Mouse (Mus musculus) midbrain, postnatal 0 days (tissue): ENCODE data around the gene Flywch2. TPM values are rescaled to one million over a fixed set of nuclear protein-coding genes. Genes with fewer than 3 reads are reported as not detected.

Experiments used
- ATAC-seq: fragments of 200-750 bp; cut with Nextera tagmentation; 2 replicates; pipeline ENCODE4 v1.8.0; 2017; ENCODE audit warnings: moderate number of reproducible peaks, mild to moderate bottlenecking, moderate TSS enrichment, moderate library complexity; ENCODE audit not compliant: low FRiP score
- DNase-seq: peaks from one replicate; pipeline ENCODE4 v3.0.0-alpha.2; 2015; ENCODE audit warnings: low spot score
- H3K27ac ChIP-seq: fragments of 300-500 bp; sonication (generic); 2 replicates; pipeline ENCODE4 v1.5.1; 2014; ENCODE audit warnings: low read depth, mild to moderate bottlenecking, low read length, mixed read lengths
- H3K27me3 ChIP-seq: fragments of 300-500 bp; sonication (generic); 2 replicates; pipeline ENCODE4 v1.6.1; 2014; ENCODE audit warnings: low read length, control low read depth, mixed read lengths; ENCODE audit not compliant: insufficient read depth
- H3K36me3 ChIP-seq: fragments of 300-500 bp; sonication (generic); 2 replicates; pipeline ENCODE4 v1.6.1; 2014; ENCODE audit warnings: low read length, control low read depth, mixed read lengths; ENCODE audit not compliant: insufficient read depth
- H3K4me1 ChIP-seq: fragments of 300-500 bp; sonication (generic); 2 replicates; pipeline ENCODE4 v1.6.1; 2014; ENCODE audit warnings: mild to moderate bottlenecking, control low read depth, antibody characterized with exemption, low read length, mixed read lengths; ENCODE audit not compliant: insufficient read depth
- H3K4me2 ChIP-seq: fragments of 300-500 bp; sonication (generic); 2 replicates; pipeline ENCODE4 v1.6.1; 2014; ENCODE audit warnings: low read depth, mild to moderate bottlenecking, low read length, mixed read lengths; ENCODE audit not compliant: poor library complexity, severe bottlenecking
- H3K4me3 ChIP-seq: fragments of 300-500 bp; sonication (generic); 2 replicates; pipeline ENCODE4 v1.5.1; 2014; ENCODE audit warnings: low read depth, mild to moderate bottlenecking, low read length, moderate library complexity
- H3K9ac ChIP-seq: fragments of 300-500 bp; sonication (generic); replicated peaks from 2 replicates; pipeline ENCODE4 v1.6.1; 2014; ENCODE audit warnings: mild to moderate bottlenecking, low read length, moderate library complexity, mixed read lengths; ENCODE audit not compliant: poor library complexity, severe bottlenecking
- H3K9me3 ChIP-seq: fragments of 300-500 bp; sonication (generic); 2 replicates; pipeline ENCODE4 v1.6.1; 2016; ENCODE audit warnings: low read length, control low read depth
- CTCF ChIP-seq: IDR thresholded peaks from 2 replicates; pipeline ENCODE4 v1.5.1; 2016; ENCODE audit warnings: antibody characterized with exemption, mild to moderate bottlenecking
- WGBS: fragments of 180-500 bp; shearing (Covaris S2); extraction: QIAGEN DNeasy Blood & Tissue Kit; methylation state at CpG from one replicate; pipeline ENCODE4 v1.1.7; 2014; 5-methylcytosine and 5-hydroxymethylcytosine counted together
- polyA plus RNA-seq: library from polyadenylated mRNA; unstranded; fragments of >200 nt; fragmentation: Nextera tagmentation; extraction: Ambion mirVana; gene quantifications from 2 replicates; pipeline ENCODE4 v1.2.1, GENCODE M21; 2015
- total RNA-seq: library from RNA; depleted of rRNA; stranded (reverse); fragments of >200 nt; gene quantifications from 2 replicates; pipeline ENCODE4 v1.2.3, GENCODE M21; 2014; rRNA removed

The Flywch2 gene
- total RNA-seq (94.8 and 96.5 TPM in 2 replicates), polyA plus RNA-seq (128 and 133 TPM in 2 replicates)

GRCm38 (mm10) chr17:23785561-23786471 lies at the start of gene Flywch2:
TSS of gene Flywch2 (minus strand) at chr17:23786081.
- 2% methylated on average over 43 of the region's 43 CpGs for WGBS
- peak; percentile 88 for ATAC-seq
- peak; percentile 51 for TF ChIP-seq CTCF

DNA sequence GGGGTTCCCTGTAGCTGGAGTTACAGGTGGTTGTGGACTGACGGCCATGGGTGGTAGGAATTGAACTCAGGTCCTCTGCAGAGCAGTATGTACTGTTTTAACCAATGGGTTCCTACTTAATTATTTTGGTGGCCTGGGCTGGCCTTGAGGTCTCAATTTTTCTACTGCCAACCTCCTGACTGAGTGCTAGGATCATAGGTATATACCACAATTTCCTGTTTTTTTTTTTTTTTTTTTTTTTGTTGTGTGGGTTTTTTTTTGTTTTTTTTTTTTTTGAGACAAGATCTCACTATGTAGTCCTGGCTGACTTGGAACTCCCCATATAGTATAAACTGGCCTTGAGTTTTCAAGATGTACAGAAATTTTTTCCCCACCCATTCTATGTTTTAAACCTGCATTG lies 45.3 kb upstream of the Flywch2 start:
- TF ChIP-seq CTCF, result no peak
- ATAC-seq (no peak), DNase-seq (no peak)
- Histone ChIP-seq H3K27me3 (0 out of 2 replicates have a peak, but pooled peaks cover 5% of the 10 kb centered on the region), H3K9me3 (no peaks in the 10 kb centered on the region), H3K4me2 (no peak overlapping the region), H3K4me3 (no peak overlapping the region), H3K4me1 (peaks cover 13% of the 10 kb centered on the region), H3K9ac (no peak overlapping the region), H3K27ac (no peak overlapping the region), H3K36me3 (no peaks in the 10 kb centered on the region)
- 97% methylated on average over 1 of the region's 1 CpGs for WGBS

More at GRCm38 (mm10) chr17:23785561-23786471, at the start of gene Flywch2:
- Histone ChIP-seq H3K27ac (peak within 1 kb of the TSS; percentile 94), H3K4me3 (peak within 1 kb of the TSS; percentile 63), H3K36me3 (no peaks in the 10 kb centered on the region), H3K9ac (peak within 1 kb of the TSS; percentile 85), H3K27me3 (no peaks in the 10 kb centered on the region), H3K4me2 (peak within 1 kb of the TSS; percentile 78), H3K9me3 (no peaks in the 10 kb centered on the region), H3K4me1 (no peaks in the 10 kb centered on the region)
- peak; percentile 96 for DNase-seq

GRCm38 (mm10) chr17:23829064-23829619 lies 43.3 kb upstream of the Flywch2 start, which contains the start of gene Elob:
TSS of gene Elob (minus strand) at chr17:23829136.
- 1% methylated on average over 25 of the region's 42 CpGs for WGBS
- peaks cover 13% of the 10 kb centered on the region for H3K4me1 ChIP-seq
- H3K9me3 ChIP-seq, result no peaks in the 10 kb centered on the region
- peak within 1 kb of the TSS; percentile 72 for H3K4me3 ChIP-seq
- peak; percentile 81 for TF ChIP-seq CTCF
- peak within 1 kb of the TSS; percentile 53 for H3K4me2 ChIP-seq
- peak within 1 kb of the TSS; percentile 79 for H3K9ac ChIP-seq
- 0 out of 2 replicates have a peak, but pooled peaks cover 5% of the 10 kb centered on the region for H3K27me3 ChIP-seq
- H3K36me3 ChIP-seq, result peaks cover 12% of the 10 kb centered on the region; the same call in 1 of the 2 replicates
- peak; percentile 95 for DNase-seq
- peak; percentile 95 for ATAC-seq
- peak within 1 kb of the TSS; percentile 94 for H3K27ac ChIP-seq

GRCm38 (mm10) chr17:23828271-23829001 lies 42.6 kb upstream of the Flywch2 start:
- ATAC-seq, result peak; percentile 69
- WGBS, result under 1% methylated on average over 47 of the region's 47 CpGs
- TF ChIP-seq CTCF, result peak; percentile 35

GRCm38 (mm10) chr17:23825591-23825990 lies 39.7 kb upstream of the Flywch2 start:
- TF ChIP-seq CTCF, result no peak
- DNase-seq (no peak), ATAC-seq (no peak)
- 86% methylated on average over 4 of the region's 4 CpGs for WGBS
- H3K4me1 ChIP-seq, result peaks cover 13% of the 10 kb centered on the region
- H3K4me2 ChIP-seq, result no peak overlapping the region
- peaks cover 45% of the 10 kb centered on the region for H3K36me3 ChIP-seq
- H3K9ac ChIP-seq, result no peak overlapping the region
- H3K9me3 ChIP-seq, result no peaks in the 10 kb centered on the region
- no peaks in the 10 kb centered on the region for H3K27me3 ChIP-seq
- H3K4me3 ChIP-seq, result no peak overlapping the region
- no peak overlapping the region for H3K27ac ChIP-seq

More at GRCm38 (mm10) chr17:23828271-23829001, 42.6 kb upstream of the Flywch2 start:
- Histone ChIP-seq H3K4me1 (peaks cover 13% of the 10 kb centered on the region), H3K9me3 (no peaks in the 10 kb centered on the region), H3K9ac (peak overlapping the region; percentile 79), H3K4me3 (peak overlapping the region; percentile 72), H3K4me2 (peak overlapping the region; percentile 53), H3K27me3 (0 out of 2 replicates have a peak, but pooled peaks cover 5% of the 10 kb centered on the region), H3K36me3 (peaks cover 18% of the 10 kb centered on the region), H3K27ac (peak overlapping the region; percentile 94)
- DNase-seq, result peak; percentile 50
